Mouse (Mus musculus) large intestine, adult 2 months (tissue): ENCODE results near the gene Gm10112. TPM values are rescaled to one million over a fixed set of nuclear protein-coding genes. Genes with fewer than 3 reads are reported as not detected.

Experiments
- DNase-seq: peaks from one replicate; pipeline ENCODE4 v3.0.0-alpha.2; 2012; ENCODE audit warnings: low read depth, low spot score
- WGBS: fragments of 180-500 bp; shearing (Covaris S2); methylation state at CpG from one replicate; pipeline ENCODE4 v1.1.7; 2018; 5-methylcytosine and 5-hydroxymethylcytosine counted together
- polyA plus RNA-seq: library from polyadenylated mRNA; depleted of rRNA; stranded (reverse); fragments of >200 nt; gene quantifications from 2 replicates; pipeline ENCODE4 v1.2.3, GENCODE M21; 2012; rRNA removed

Gm10112 gene
- not detected in 2 replicates for polyA plus RNA-seq

DNA sequence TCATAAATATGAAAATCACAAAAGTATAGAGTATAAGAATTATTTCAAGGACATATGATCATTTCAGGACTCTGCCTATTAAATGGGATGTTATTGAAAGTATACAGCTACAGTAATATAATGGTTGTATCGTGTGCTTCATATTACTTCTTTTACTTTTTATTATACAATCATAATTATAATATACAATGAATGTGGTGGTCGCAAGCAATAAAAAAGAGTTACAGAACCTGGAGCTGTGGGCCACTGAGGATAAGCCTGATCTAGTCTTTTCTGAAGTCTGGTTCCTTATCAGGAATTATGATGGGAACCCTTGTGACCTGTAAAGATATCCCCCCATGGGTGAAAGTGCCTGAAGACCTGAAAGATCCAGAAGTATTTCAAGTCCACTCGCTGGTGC is at the start of gene Gm10112:
Gene Gm10112 (plus strand): TSS at position 301 of the 400 bp plus-strand sequence.
- DNase-seq = no peak
- WGBS = 88% methylated on average over 3 of the region's 3 CpGs

- no peak for DNase-seq
- 67% methylated on average over 1 of the region's 1 CpGs for WGBS
Observed at GRCm38 (mm10) chrX:111189574-111189973, 21.4 kb downstream of the Gm10112 start.

DNA sequence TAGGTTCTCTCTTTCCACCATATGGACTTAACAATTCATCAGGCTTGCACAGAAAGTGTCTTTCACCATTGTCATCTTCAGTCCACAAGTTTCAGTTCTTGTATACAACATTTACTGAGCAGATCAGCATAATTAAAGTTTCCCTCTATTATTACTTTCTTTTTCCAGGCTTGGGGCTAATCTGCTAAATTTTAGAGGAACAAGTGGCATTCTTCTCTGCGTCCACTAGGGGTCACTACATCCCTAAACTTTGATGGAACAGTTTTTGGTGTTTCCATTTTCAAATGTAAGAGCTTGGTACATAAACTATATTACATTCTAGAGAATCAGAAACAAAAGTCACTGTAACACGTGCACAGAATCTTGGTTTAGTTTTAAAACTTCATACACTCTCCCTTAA is 28.2 kb downstream of the Gm10112 start:
- no peak for DNase-seq
- WGBS = 1% methylated on average over 2 of the region's 2 CpGs

DNA sequence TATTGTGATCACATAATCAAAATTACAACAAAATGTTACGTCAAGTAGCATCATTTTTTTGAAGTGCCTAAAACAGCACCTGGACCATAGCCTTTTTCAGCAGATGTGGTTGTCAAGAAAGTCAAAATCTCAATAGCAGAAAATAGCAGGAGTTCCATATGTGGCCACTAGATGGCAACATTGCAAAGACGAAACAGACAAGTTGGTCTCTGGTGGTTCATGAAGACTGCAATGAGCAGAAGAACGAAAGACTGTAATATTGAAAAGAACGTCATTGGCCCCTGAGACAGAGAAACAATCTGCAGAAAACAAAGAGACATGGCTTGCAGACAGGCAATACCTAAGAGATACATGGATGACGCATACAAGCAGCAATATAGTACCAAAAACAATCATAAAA is 42.1 kb downstream of the Gm10112 start:
- DNase-seq = no peak
- WGBS = 15% methylated on average over 5 of the region's 5 CpGs

Other genes with a start within 250 kb of the Gm10112 start
- gene Cylc1, start 57.9 kb upstream of the Gm10112 start, polyA plus RNA-seq = not detected in 2 replicates